Mouse (Mus musculus) stomach, postnatal 0 days (tissue): Measurements from ENCODE around the gene Kdm4a.

Source experiments
- CTCF ChIP-seq: IDR thresholded peaks from 2 replicates; pipeline ENCODE4 v1.5.1; 2016; ENCODE audit warnings: antibody characterized with exemption, low read depth, mild to moderate bottlenecking, moderate library complexity
- EP300 ChIP-seq: optimal IDR thresholded peaks from 2 replicates; pipeline ENCODE3; 2016; ENCODE audit warnings: antibody characterized with exemption

DNA sequence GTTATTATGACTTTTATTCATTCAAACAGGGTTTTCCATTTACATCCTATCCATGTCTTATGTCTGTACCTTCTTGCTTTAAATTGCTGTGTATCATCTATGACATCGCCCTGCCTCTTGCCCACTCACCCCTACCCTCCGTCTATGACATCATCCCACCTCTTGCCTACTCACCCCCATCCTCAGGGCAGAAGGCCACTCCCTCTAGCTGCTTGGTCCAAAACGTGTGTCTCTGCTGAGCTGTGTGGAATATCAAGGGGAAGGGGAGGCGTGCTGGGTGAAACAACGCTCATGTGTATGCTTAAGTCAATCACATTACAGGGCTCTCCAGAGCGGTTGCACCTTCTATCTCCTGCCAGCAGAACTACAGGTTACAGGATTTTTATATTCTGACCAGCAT lies 83.8 kb downstream of the Kdm4a start:
- TF ChIP-seq CTCF (no peak), EP300 (no peak)
